Mouse (Mus musculus) left cerebral cortex, adult 9 months (tissue): ENCODE measurements around the gene Zmynd8.

ENCODE experiments used
- DNase-seq, 2 experiments: peaks; one replicate each; pipeline ENCODE4 v3.0.0; 2022; ENCODE audit warnings: low spot score in 2 of 2

The Zmynd8 gene

DNA sequence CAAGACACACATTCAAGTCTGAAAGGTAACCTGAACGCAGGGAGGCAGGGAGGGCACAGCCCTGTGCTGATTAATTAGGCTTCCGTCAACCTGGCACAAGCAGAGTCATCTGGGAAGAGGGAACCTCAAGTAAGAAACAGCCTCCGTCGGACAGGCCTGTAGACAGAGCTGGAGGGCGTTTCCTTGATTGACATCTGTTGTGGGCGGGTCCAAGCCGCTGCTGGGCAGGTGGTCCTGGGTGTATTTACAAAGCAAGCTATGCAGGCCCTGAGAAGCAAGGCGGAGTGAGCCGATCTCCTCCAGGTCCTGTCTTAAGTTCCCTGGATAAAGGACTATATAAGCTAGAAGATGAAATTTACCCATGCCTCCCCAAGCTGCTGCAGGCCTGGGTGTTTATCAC is 65.3 kb downstream of the Zmynd8 start:
- no peak for DNase-seq

DNA sequence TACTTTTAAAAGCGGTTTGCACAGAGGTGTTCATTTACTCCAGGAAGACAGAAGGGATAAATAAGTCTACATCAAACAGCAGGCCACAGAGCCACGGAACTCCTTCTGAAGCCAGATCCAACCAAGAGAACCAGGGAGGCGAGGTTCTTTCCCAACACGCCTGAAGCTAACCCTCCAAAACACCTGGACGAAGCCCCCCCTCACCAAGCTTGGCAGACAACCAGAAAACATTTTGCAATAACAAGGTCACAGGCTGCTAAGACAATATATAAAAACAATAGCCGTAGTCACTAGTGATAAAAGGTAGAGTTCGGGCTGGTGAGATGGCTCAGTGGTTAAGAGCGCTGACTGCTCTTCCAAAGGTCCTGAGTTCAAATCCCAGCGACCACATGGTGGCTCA is 66.1 kb downstream of the Zmynd8 start:
- no peak for DNase-seq

DNA sequence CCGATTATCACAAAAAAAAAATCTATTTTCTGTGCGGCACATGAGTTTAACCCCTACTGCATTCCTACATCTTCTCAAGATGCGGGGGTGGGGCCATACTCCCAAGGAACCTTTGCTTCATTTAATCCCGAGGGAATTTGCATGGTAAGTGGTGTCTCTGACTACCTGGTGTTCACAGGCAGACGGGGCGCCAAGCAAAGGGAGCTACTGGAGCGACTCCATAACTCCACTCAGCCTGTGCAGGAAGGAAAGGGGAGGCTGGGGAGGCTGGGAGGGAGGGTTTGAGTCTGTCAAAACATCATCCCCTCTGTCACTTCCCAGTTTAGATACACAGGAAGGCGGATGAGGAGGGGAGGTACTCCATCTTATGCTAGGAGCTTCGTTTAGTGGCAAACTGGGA is 66.5 kb downstream of the Zmynd8 start:
- DNase-seq = no peak

GRCm38 (mm10) chr2:165831637-165832289 is 67.1 kb downstream of the Zmynd8 start:
- DNase-seq = no peak

GRCm38 (mm10) chr2:165828770-165829169 is 70.0 kb downstream of the Zmynd8 start:
- no peak for DNase-seq

- peak in 1 of 2 experiments; percentile 79 for DNase-seq
Measured at GRCm38 (mm10) chr2:165825964-165826712, 72.7 kb downstream of the Zmynd8 start.

GRCm38 (mm10) chr2:165825261-165825900 is 73.4 kb downstream of the Zmynd8 start:
- no peak for DNase-seq

DNA sequence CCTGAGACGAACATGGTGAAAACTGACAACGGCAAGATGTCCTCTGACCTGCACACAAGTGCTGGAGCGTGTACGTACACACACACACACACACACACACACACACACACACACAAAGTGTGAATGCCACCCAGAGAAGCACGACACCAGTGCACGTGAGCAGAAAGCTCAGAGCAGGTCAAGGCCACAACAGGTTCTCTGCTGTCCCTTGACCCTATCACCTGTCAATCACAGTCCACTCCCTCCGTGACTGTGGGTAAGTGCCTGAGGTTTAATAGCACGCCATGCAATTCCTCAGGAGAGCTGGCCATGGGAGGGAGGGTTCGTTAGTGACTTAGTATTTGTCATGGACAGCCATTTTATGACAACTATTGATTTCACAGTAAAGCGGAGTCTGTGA is 74.0 kb downstream of the Zmynd8 start:
- no peak for DNase-seq

DNA sequence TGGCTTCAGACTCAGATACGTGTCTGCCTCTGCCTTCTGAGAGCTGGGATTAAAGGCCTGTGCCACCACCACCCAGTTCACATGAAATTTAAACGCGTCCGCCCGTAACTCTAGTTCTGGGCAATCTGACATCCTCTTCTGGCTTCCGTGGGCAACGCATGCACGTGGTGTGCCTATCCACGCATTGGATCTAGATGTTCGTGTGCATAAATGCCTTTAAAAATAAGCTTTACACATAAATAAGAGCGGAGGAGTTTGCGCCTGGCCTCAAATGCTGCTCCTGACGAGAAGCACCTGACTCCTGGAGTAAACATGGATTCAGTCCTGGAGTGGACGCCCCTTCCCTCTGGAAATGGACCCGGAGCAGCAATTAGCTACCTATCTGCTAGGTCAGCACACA is 76.3 kb downstream of the Zmynd8 start:
- DNase-seq = no peak

DNA sequence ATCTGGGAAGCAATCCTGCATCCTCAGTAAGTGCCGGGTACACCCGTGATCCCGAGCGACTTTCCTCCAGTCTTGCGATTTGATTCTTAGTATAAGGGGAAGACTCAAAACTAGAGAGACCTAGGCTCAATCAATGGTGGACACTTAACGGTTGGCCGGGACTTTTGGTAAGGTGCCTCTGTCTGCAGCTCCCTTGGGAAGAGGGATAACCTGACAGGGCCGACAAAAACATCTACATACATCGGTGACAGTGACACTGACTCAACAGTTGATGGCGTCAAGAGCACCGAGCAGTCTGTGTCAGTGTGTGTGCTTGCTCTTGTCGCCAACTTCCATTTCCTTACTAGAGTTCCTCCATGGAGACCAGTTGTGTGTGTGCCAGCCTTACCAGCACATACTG is 77.1 kb downstream of the Zmynd8 start:
- no peak for DNase-seq

DNA sequence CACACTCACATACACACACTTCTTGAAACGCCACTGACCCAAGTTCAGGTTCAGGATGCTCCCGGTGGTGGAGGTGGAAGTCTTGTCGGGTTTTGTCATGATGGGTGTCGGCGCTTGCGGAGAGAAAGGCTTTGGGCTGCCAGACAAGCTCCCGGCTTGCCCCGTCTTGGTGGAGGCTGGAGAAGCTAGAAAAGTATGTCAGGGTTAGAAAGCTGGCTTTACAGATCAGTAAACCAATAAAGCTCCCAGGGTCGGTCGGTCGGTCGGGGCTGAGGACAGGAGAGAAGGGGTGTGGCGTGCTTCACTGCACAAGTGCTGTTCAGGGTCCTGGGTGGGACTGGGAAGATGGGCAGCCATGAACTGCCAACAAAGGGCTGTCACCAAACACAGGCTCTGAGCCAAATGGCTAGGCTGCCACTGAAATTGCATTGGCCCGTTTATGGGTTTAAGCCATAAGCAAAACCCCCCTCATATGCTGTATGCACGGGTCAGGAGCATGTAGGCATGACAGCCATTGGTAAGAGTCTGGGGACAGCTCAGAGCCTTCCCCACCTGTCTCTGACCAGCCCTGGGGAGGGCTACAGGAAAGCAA is 78.2 kb downstream of the Zmynd8 start:
- no peak for DNase-seq

- no peak for DNase-seq
Measured at GRCm38 (mm10) chr2:165820073-165820472, 78.7 kb downstream of the Zmynd8 start.

- peak; percentile 52 to 83 for DNase-seq
Measured at GRCm38 (mm10) chr2:165818985-165819948, 79.5 kb downstream of the Zmynd8 start.

DNA sequence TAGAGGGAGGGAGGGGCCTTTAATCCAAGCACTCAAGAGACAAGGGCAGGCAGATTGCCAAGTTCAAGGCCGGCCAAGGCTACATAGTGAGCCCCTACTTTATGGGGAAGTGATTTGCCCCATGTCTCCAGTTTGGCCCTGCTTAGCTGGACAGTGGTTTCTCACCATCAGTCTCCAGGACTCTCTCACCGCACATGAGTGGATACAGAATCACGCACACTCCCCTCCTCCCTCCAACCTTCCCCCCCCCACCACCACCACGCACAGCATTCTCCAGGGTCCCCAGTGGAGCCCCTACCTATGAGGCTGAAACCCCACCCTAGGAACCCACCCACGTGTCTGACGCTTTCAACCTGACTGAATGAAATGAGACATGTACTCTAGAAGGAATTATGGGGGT is 80.2 kb downstream of the Zmynd8 start:
- no peak for DNase-seq

- DNase-seq = peak in 1 of 2 experiments; percentile 58
Measured at GRCm38 (mm10) chr2:165817437-165817836, 81.4 kb downstream of the Zmynd8 start.

GRCm38 (mm10) chr2:165815103-165815880 is 83.5 kb downstream of the Zmynd8 start:
- DNase-seq = no peak

DNA sequence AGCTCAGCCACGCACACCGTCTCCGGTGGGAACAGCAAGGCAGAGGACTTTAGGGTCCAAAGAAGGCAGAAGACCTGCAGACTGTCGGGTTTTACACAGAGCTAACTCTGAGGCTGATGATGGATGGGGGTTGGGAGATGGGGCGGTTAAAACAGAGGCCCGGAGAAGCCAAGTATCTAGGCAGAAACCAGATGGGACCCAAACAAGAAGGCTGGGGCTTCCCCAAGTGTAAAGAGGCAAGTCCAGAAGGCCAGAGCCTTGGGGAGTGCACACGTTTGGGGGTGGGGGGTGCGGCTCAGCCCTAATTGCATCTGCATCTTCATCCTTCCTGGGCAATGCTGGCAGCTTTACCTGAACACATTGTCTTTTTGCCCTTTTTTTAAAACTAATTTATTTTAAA is 85.9 kb downstream of the Zmynd8 start:
- no peak for DNase-seq

DNA sequence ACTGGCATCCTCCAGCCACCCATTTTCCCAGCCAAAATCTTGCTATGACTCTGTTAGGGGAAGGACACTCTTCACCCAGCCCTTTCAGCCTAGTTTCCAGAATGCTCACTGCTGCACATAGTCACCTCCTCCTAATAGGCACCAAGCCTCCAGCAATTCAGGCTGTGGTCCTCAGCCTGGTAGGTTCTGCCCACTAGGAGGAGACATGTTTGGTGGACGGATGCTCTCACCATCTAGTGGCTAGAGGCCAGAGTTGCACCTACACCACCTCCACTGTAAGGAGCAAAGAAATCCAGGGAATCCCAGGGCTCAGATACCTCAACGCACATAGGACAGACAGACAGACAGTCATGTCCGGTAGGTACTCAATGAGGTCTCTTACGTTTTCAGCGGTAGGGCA is 87.3 kb downstream of the Zmynd8 start:
- peak in 1 of 2 experiments; percentile 76 for DNase-seq

- no peak for DNase-seq
Measured at GRCm38 (mm10) chr2:165809901-165810477, 88.8 kb downstream of the Zmynd8 start.

DNA sequence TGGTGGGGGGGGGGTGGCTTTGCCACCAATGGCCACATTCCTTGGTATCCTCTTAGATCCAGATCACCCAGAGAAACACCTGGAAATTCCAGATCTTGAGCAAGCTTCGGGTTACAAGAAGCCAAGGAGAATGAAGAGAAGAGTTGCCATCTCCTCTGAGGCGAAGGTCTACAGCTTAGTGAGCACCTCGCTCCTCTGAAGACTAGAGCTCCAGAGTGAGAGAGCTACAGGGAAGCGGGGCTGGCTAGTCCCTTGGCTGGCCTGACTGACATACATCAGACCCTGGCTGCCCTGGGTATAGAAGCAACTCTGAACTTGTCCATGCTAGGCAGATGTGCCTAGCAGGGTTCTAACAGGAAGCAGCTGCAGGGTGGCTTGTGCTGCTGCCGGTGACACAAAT is 89.7 kb downstream of the Zmynd8 start:
- no peak for DNase-seq
